Mouse (Mus musculus) forebrain, embryonic 16.5 days (tissue): ENCODE data around the gene Mrgpre. TPM values are rescaled to one million over a fixed set of nuclear protein-coding genes. Genes with fewer than 3 reads are reported as not detected.

Source experiments
- ATAC-seq: fragments of 200-750 bp; cut with Nextera tagmentation; 2 replicates; pipeline ENCODE4 v1.8.0; 2017; ENCODE audit warnings: mild to moderate bottlenecking, moderate library complexity
- H3K27ac ChIP-seq: fragments of 300-500 bp; sonication (generic); 2 replicates; pipeline ENCODE4 v1.5.1; 2014; ENCODE audit warnings: low read length, control low read depth
- H3K27me3 ChIP-seq: fragments of 300-500 bp; sonication (generic); replicated peaks from 2 replicates; pipeline ENCODE4 v1.6.1; 2014; ENCODE audit warnings: low read length; ENCODE audit not compliant: control insufficient read depth, insufficient read depth
- H3K36me3 ChIP-seq: fragments of 300-500 bp; sonication (generic); 2 replicates; pipeline ENCODE4 v1.6.1; 2014; ENCODE audit not compliant: control insufficient read depth, insufficient read depth
- H3K4me1 ChIP-seq: fragments of 300-500 bp; sonication (generic); replicated peaks from 2 replicates; pipeline ENCODE4 v1.6.1; 2014; ENCODE audit warnings: low read length; ENCODE audit not compliant: control insufficient read depth, insufficient read depth
- H3K4me2 ChIP-seq: fragments of 300-500 bp; sonication (generic); 2 replicates; pipeline ENCODE4 v1.6.1; 2014; ENCODE audit warnings: mild to moderate bottlenecking, low read length, control low read depth
- H3K4me3 ChIP-seq: fragments of 300-500 bp; sonication (generic); replicated peaks from 2 replicates; pipeline ENCODE4 v1.5.1; 2014; ENCODE audit warnings: mild to moderate bottlenecking, low read length, control low read depth
- H3K9ac ChIP-seq: fragments of 300-500 bp; sonication (generic); replicated peaks from 2 replicates; pipeline ENCODE4 v1.6.1; 2014; ENCODE audit warnings: low read depth, low read length, control low read depth
- H3K9me3 ChIP-seq: fragments of 300-500 bp; sonication (generic); 2 replicates; pipeline ENCODE4 v1.6.1; 2016; ENCODE audit warnings: low read length; ENCODE audit not compliant: control insufficient read depth
- WGBS: fragments of 180-500 bp; shearing (Covaris S2); extraction: QIAGEN DNeasy Blood & Tissue Kit; methylation state at CpG from one replicate; pipeline ENCODE4 v1.1.7; 2014; 5-methylcytosine and 5-hydroxymethylcytosine counted together
- polyA plus RNA-seq: library from polyadenylated mRNA; unstranded; fragments of >200 nt; fragmentation: Nextera tagmentation; extraction: Ambion mirVana; gene quantifications from 2 replicates; pipeline ENCODE4 v1.2.1, GENCODE M21; 2015

Mrgpre gene
- polyA plus RNA-seq, 1 experiment from 2014 or later: 5.8 TPM

GRCm38 (mm10) chr7:143792336-143792985 is 8.2 kb upstream of the Mrgpre start:
- Histone ChIP-seq H3K4me2 (no peak overlapping the region), H3K36me3 (peaks cover 5% of the 10 kb centered on the region; the same call in 1 of the 2 replicates), H3K9me3 (no peaks in the 10 kb centered on the region), H3K4me1 (no peaks in the 10 kb centered on the region), H3K27me3 (no peaks in the 10 kb centered on the region), H3K27ac (no peak overlapping the region), H3K4me3 (no peak overlapping the region), H3K9ac (no peak overlapping the region)
- WGBS: 68% methylated on average over 6 of the region's 6 CpGs
- no peak for ATAC-seq

- H3K27me3 ChIP-seq: no peaks in the 10 kb centered on the region
- no peak overlapping the region for H3K27ac ChIP-seq
- H3K9me3 ChIP-seq: no peaks in the 10 kb centered on the region
- H3K36me3 ChIP-seq: no peaks in the 10 kb centered on the region
- peak overlapping the region; percentile 65 for H3K4me2 ChIP-seq
- ATAC-seq: peak; percentile 64
- 14% methylated on average over 5 of the region's 6 CpGs for WGBS
- peak overlapping the region; percentile 51 for H3K4me3 ChIP-seq
- H3K4me1 ChIP-seq: peaks cover 18% of the 10 kb centered on the region
- H3K9ac ChIP-seq: peak overlapping the region; percentile 64
These were observed 813 bp downstream of the Mrgpre start for GRCm38 (mm10) chr7:143783378-143783995.

GRCm38 (mm10) chr7:143777375-143777774 is 6.9 kb downstream of the Mrgpre start:
- no peak overlapping the region for H3K9ac ChIP-seq
- H3K9me3 ChIP-seq: no peaks in the 10 kb centered on the region
- no peak for ATAC-seq
- no peaks in the 10 kb centered on the region for H3K27me3 ChIP-seq
- no peak overlapping the region for H3K4me3 ChIP-seq
- H3K4me1 ChIP-seq: no peaks in the 10 kb centered on the region
- H3K36me3 ChIP-seq: no peaks in the 10 kb centered on the region
- no peak overlapping the region for H3K27ac ChIP-seq
- no peak overlapping the region for H3K4me2 ChIP-seq
- 72% methylated on average over 2 of the region's 2 CpGs for WGBS

GRCm38 (mm10) chr7:143776137-143776536 is 8.2 kb downstream of the Mrgpre start:
- Histone ChIP-seq H3K27me3 (no peaks in the 10 kb centered on the region), H3K9ac (no peak overlapping the region), H3K36me3 (no peaks in the 10 kb centered on the region), H3K9me3 (no peaks in the 10 kb centered on the region), H3K27ac (no peak overlapping the region), H3K4me2 (no peak overlapping the region), H3K4me1 (no peaks in the 10 kb centered on the region), H3K4me3 (no peak overlapping the region)
- 29% methylated on average over 3 of the region's 3 CpGs for WGBS
- ATAC-seq: no peak

- H3K4me3 ChIP-seq: no peak overlapping the region
- no peak for ATAC-seq
- peaks cover 5% of the 10 kb centered on the region; the same call in 1 of the 2 replicates for H3K27me3 ChIP-seq
- no peak overlapping the region for H3K9ac ChIP-seq
- H3K4me1 ChIP-seq: no peaks in the 10 kb centered on the region
- H3K27ac ChIP-seq: no peak overlapping the region
- H3K4me2 ChIP-seq: no peak overlapping the region
- 66% methylated on average over 1 of the region's 1 CpGs for WGBS
- H3K9me3 ChIP-seq: no peaks in the 10 kb centered on the region
- H3K36me3 ChIP-seq: no peaks in the 10 kb centered on the region
These were observed 14.8 kb downstream of the Mrgpre start for GRCm38 (mm10) chr7:143769461-143769860.

- Histone ChIP-seq H3K9ac (no peak overlapping the region), H3K36me3 (no peaks in the 10 kb centered on the region), H3K4me3 (no peak overlapping the region), H3K4me1 (no peaks in the 10 kb centered on the region), H3K27me3 (peaks cover 5% of the 10 kb centered on the region; the same call in 1 of the 2 replicates), H3K4me2 (no peak overlapping the region), H3K9me3 (no peaks in the 10 kb centered on the region), H3K27ac (no peak overlapping the region)
- WGBS: 81% methylated on average over 6 of the region's 6 CpGs
- no peak for ATAC-seq
These were observed 16.0 kb downstream of the Mrgpre start for GRCm38 (mm10) chr7:143768267-143768666.

- Histone ChIP-seq H3K4me2 (no peak within 1 kb of the TSS), H3K4me1 (no peaks in the 10 kb centered on the region), H3K27me3 (peaks cover 5% of the 10 kb centered on the region; the same call in 1 of the 2 replicates), H3K36me3 (no peaks in the 10 kb centered on the region), H3K27ac (no peak within 1 kb of the TSS), H3K9me3 (no peaks in the 10 kb centered on the region), H3K9ac (no peak within 1 kb of the TSS), H3K4me3 (no peak within 1 kb of the TSS)
- WGBS: 45% methylated on average over 6 of the region's 6 CpGs
- no peak for ATAC-seq
These were observed 17.4 kb downstream of the Mrgpre start, which contains the start of gene Mrgprg for GRCm38 (mm10) chr7:143766893-143767292. TSS of gene Mrgprg (minus strand) at chr7:143766993.

- WGBS: 70% methylated on average over 19 of the region's 19 CpGs
- Histone ChIP-seq H3K36me3 (no peaks in the 10 kb centered on the region), H3K4me1 (no peaks in the 10 kb centered on the region), H3K4me2 (no peak overlapping the region), H3K27ac (no peak overlapping the region), H3K9me3 (no peaks in the 10 kb centered on the region), H3K27me3 (peaks cover 5% of the 10 kb centered on the region; the same call in 1 of the 2 replicates), H3K9ac (no peak overlapping the region), H3K4me3 (no peak overlapping the region)
- no peak for ATAC-seq
These were observed 19.3 kb downstream of the Mrgpre start for GRCm38 (mm10) chr7:143764876-143765530.

- Histone ChIP-seq H3K27me3 (peaks cover 5% of the 10 kb centered on the region; the same call in 1 of the 2 replicates), H3K4me3 (no peak overlapping the region), H3K27ac (no peak overlapping the region), H3K4me1 (no peaks in the 10 kb centered on the region), H3K9ac (no peak overlapping the region), H3K4me2 (no peak overlapping the region), H3K9me3 (no peaks in the 10 kb centered on the region), H3K36me3 (no peaks in the 10 kb centered on the region)
- WGBS: 16% methylated on average over 3 of the region's 3 CpGs
- peak; percentile 71 for ATAC-seq
These were observed 20.5 kb downstream of the Mrgpre start for GRCm38 (mm10) chr7:143763794-143764193.
